Mouse (Mus musculus) small intestine, adult 2 months (tissue): ENCODE measurements at regions not wholly inside any gene's neighbourhood (a gene's known extent, or its start where the extent isn't known, plus 50 kb on each side); places are given as distances from the start of the nearest gene placed in this dataset.

Experiments used
- CTCF ChIP-seq: fragments of 200-500 bp; IDR thresholded peaks from 2 replicates; pipeline ENCODE4 v1.5.1; 2012; ENCODE audit warnings: low read depth, mild to moderate bottlenecking, control low read depth, inconsistent platforms, low read length, moderate library complexity, mixed read lengths; ENCODE audit not compliant: insufficient replicate concordance, insufficient read length; ENCODE audit errors: extremely low read depth
- POLR2A ChIP-seq: fragments of 200-500 bp; IDR thresholded peaks from 2 replicates; pipeline ENCODE4 v1.6.1; 2012; ENCODE audit warnings: low read depth, mild to moderate bottlenecking, control low read depth, inconsistent platforms, low read length, moderate library complexity

DNA sequence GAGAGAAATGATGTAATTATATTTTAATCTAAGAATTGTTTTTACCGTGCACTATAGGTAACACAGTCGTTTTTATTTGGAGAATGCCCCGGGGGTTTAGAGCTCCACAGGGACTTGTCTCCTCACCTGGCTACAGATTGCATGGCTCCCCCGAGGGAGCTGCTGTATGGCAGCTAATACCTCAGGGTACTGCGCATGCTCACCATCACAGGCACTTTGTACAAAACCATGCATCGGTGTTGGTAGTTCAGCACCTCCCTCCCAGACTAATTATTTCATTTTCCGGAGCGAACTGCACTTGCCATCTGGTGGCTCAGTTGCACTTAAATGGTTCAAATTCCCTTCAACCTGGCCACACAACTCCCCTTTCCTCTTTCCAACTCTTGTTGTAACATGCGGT, 281.9 kb downstream of the Fam173b start:
- no peak for TF ChIP-seq CTCF
- no peak for TF ChIP-seq POLR2A
